Mouse (Mus musculus): ENCODE measurements around the gene Dda1.

- no peak for TF ChIP-seq EP300 (IDR thresholded peaks at IDR 0.05)
- TF ChIP-seq CTCF (IDR thresholded peaks at IDR 0.05): 0 out of 2 replicates have a peak, but pooled peaks have one; percentile 22
Observed at GRCm38 (mm10) chr8:71488454-71488853, 19.5 kb downstream of the Dda1 start.

Measured in lung, postnatal 0 days (tissue).